8 mouse cellular contexts compared by ENCODE assay signal in genomic region chr11:40693366-40693951, GRCm38 (mm10). TPM values are rescaled to one million over a fixed set of nuclear protein-coding genes. Genes with fewer than 3 reads are reported as not detected.
DNase-seq lines count a peak whose midpoint lies in the region; ATAC-seq and TF ChIP-seq lines count a peak whose summit lies in the region.

No protein-coding gene starts in this region.

- no peak for TF ChIP-seq POLR2A in testis, adult 2 months (IDR thresholded peaks at IDR 0.05; ENCODE audit: control insufficient read depth, low read depth, low read length)

- H3K36me3 ChIP-seq in C2C12 (ENCODE audit: control insufficient read depth, insufficient read depth) = no peaks in the 10 kb centered on the region
- no peaks in the 10 kb centered on the region for H3K36me3 ChIP-seq in heart, embryonic 12.5 days
- no peaks in the 10 kb centered on the region for H3K36me3 ChIP-seq in kidney, embryonic 16.5 days (ENCODE audit: insufficient read depth, low read length)
- no peaks in the 10 kb centered on the region for H3K36me3 ChIP-seq in liver, embryonic 16.5 days (ENCODE audit: control insufficient read depth, insufficient read depth)
- no peaks in the 10 kb centered on the region for H3K36me3 ChIP-seq in neural tube, embryonic 13.5 days
- H3K36me3 ChIP-seq in testis, adult 2 months (ENCODE audit: control insufficient read depth, insufficient read depth, low read length) = no peaks in the 10 kb centered on the region

- under 1% methylated on average over 16 of the region's 16 CpGs for WGBS in heart, embryonic 12.5 days
- WGBS in kidney, embryonic 16.5 days = under 1% methylated on average over 16 of the region's 16 CpGs
- under 1% methylated on average over 16 of the region's 16 CpGs for WGBS in liver, embryonic 16.5 days (ENCODE audit: insufficient replicate concordance)
- 1% methylated on average over 16 of the region's 16 CpGs for WGBS in neural tube, embryonic 13.5 days

- H3ac ChIP-seq in C2C12 (ENCODE audit: control insufficient read depth, insufficient read length, low read depth) = peak overlapping the region; percentile 57

- no peak for TF ChIP-seq CTCF in C2C12 (IDR thresholded peaks at IDR 0.05; ENCODE audit: control insufficient read depth, insufficient read depth, insufficient read length)
- no peak for TF ChIP-seq CTCF in testis, adult 2 months (IDR thresholded peaks at IDR 0.05; ENCODE audit: control insufficient read depth, insufficient read depth, insufficient replicate concordance, low read depth, low read length)

- H3K4me3 ChIP-seq in C2C12 (ENCODE audit: insufficient read depth, poor library complexity, severe bottlenecking) = peak overlapping the region; percentile 74
- peak overlapping the region; percentile 71 for H3K4me3 ChIP-seq in heart, embryonic 12.5 days
- peak overlapping the region; percentile 76 for H3K4me3 ChIP-seq in kidney, embryonic 16.5 days (ENCODE audit: low read length)
- H3K4me3 ChIP-seq in liver, embryonic 16.5 days (ENCODE audit: low read depth, low read length) = peak overlapping the region; percentile 89
- peak overlapping the region; percentile 91 for H3K4me3 ChIP-seq in neural tube, embryonic 13.5 days
- H3K4me3 ChIP-seq in testis, adult 2 months (ENCODE audit: control insufficient read depth, low read depth, low read length) = peak overlapping the region; percentile 61

- H3K4me2 ChIP-seq in heart, embryonic 12.5 days = peak overlapping the region; percentile 97
- H3K4me2 ChIP-seq in kidney, embryonic 16.5 days (replicated peaks; ENCODE audit: low read depth, low read length) = peak overlapping the region; percentile 86
- peak overlapping the region; percentile 83 for H3K4me2 ChIP-seq in liver, embryonic 16.5 days (ENCODE audit: low read depth, low read length)
- peak overlapping the region; percentile 94 for H3K4me2 ChIP-seq in neural tube, embryonic 13.5 days

- peaks cover 48% of the 10 kb centered on the region for H3K79me2 ChIP-seq in C2C12 (ENCODE audit: control insufficient read depth, insufficient read depth)

- H3K79me3 ChIP-seq in C2C12 (ENCODE audit: low read depth) = peaks cover 36% of the 10 kb centered on the region

- H3K9ac ChIP-seq in heart, embryonic 12.5 days = peak overlapping the region; percentile 87
- H3K9ac ChIP-seq in kidney, embryonic 16.5 days (replicated peaks; ENCODE audit: low read length) = peak overlapping the region; percentile 78
- peak overlapping the region; percentile 61 for H3K9ac ChIP-seq in liver, embryonic 16.5 days (ENCODE audit: low read depth, low read length)
- H3K9ac ChIP-seq in neural tube, embryonic 13.5 days = peak overlapping the region; percentile 81

- peak overlapping the region; percentile 99 for H3K27ac ChIP-seq in heart, embryonic 12.5 days (ENCODE audit: poor library complexity, severe bottlenecking)
- peak overlapping the region; percentile 98 for H3K27ac ChIP-seq in kidney, embryonic 16.5 days (ENCODE audit: low read length)
- peak overlapping the region; percentile 92 for H3K27ac ChIP-seq in liver, embryonic 16.5 days (ENCODE audit: low read length)
- peak overlapping the region; percentile 94 for H3K27ac ChIP-seq in neural tube, embryonic 13.5 days (replicated peaks)
- peak overlapping the region; percentile 83 for H3K27ac ChIP-seq in testis, adult 2 months (ENCODE audit: control insufficient read depth, insufficient read depth, low read depth, low read length)

- no peaks in the 10 kb centered on the region for H3K9me3 ChIP-seq in heart, embryonic 12.5 days (replicated peaks)
- no peaks in the 10 kb centered on the region for H3K9me3 ChIP-seq in kidney, embryonic 16.5 days (ENCODE audit: low read length)
- no peaks in the 10 kb centered on the region for H3K9me3 ChIP-seq in liver, embryonic 16.5 days (replicated peaks; ENCODE audit: control insufficient read depth, low read length)
- H3K9me3 ChIP-seq in neural tube, embryonic 13.5 days = no peaks in the 10 kb centered on the region

- H3K27me3 ChIP-seq in C2C12 (ENCODE audit: control insufficient read depth, insufficient read depth, insufficient read length) = no peaks in the 10 kb centered on the region
- no peaks in the 10 kb centered on the region for H3K27me3 ChIP-seq in heart, embryonic 12.5 days (replicated peaks)
- no peaks in the 10 kb centered on the region for H3K27me3 ChIP-seq in kidney, embryonic 16.5 days (ENCODE audit: insufficient read depth, low read length)
- no peaks in the 10 kb centered on the region for H3K27me3 ChIP-seq in liver, embryonic 16.5 days (ENCODE audit: control insufficient read depth, insufficient read depth, low read depth, low read length)
- H3K27me3 ChIP-seq in neural tube, embryonic 13.5 days = no peaks in the 10 kb centered on the region
- H3K27me3 ChIP-seq in testis, adult 2 months (ENCODE audit: control insufficient read depth, insufficient read depth, low read length) = no peaks in the 10 kb centered on the region

- DNase-seq in brain, adult 2 months (ENCODE audit: low read depth, low spot score) = peak; percentile 68
- DNase-seq in fat pad, adult 2 months (ENCODE audit: extremely low read depth, low read depth, low spot score) = peak; percentile 92

- peaks cover 20% of the 10 kb centered on the region for H3K4me1 ChIP-seq in heart, embryonic 12.5 days (replicated peaks)
- H3K4me1 ChIP-seq in kidney, embryonic 16.5 days (ENCODE audit: insufficient read depth, low read length) = peaks cover 22% of the 10 kb centered on the region
- H3K4me1 ChIP-seq in liver, embryonic 16.5 days (ENCODE audit: control insufficient read depth, low read depth, low read length) = peaks cover 26% of the 10 kb centered on the region
- peaks cover 41% of the 10 kb centered on the region for H3K4me1 ChIP-seq in neural tube, embryonic 13.5 days (replicated peaks)
- H3K4me1 ChIP-seq in testis, adult 2 months (ENCODE audit: control insufficient read depth, insufficient read depth, low read length) = peaks cover 15% of the 10 kb centered on the region

- ATAC-seq in heart, embryonic 12.5 days (ENCODE audit: insufficient number of reproducible peaks, low FRiP score) = peak; percentile 15; the same call in 1 of the 2 replicates
- ATAC-seq in kidney, embryonic 16.5 days (ENCODE audit: low FRiP score, low TSS enrichment) = peak; percentile 57
- peak; percentile 15 for ATAC-seq in liver, embryonic 16.5 days (ENCODE audit: low read depth)
- peak; percentile 21; the same call in 1 of the 2 replicates for ATAC-seq in neural tube, embryonic 13.5 days (ENCODE audit: low read depth)

TF ChIP-seq in C2C12, 6 proteins besides CTCF, POLR2A, EP300 and RAD21:
- TF ChIP-seq USF1 (IDR thresholded peaks at IDR 0.05; ENCODE audit: low read depth) (no peak), MYOG (IDR thresholded peaks at IDR 0.05; ENCODE audit: control insufficient read depth, extremely low read depth, insufficient read length) (no peak), MYOD1 (IDR thresholded peaks at IDR 0.05; ENCODE audit: control insufficient read depth, insufficient read length, low read depth) (no peak), FOSL1 (IDR thresholded peaks at IDR 0.05; ENCODE audit: insufficient read depth, low read length, poor library complexity, severe bottlenecking) (no peak), MAX (IDR thresholded peaks at IDR 0.05) (no peak), CEBPB (IDR thresholded peaks at IDR 0.05; ENCODE audit: low read depth) (no peak)

RNA-seq across cellular contexts. Expression of gene Mat2b, which starts 1.5 kb away (rescaled TPM):
- 30.4 TPM for polyA plus RNA-seq in C2C12 (2012; fragmentation: generic; extraction: Trizol)
- 113 TPM in 2 replicates for polyA plus RNA-seq in heart, embryonic 12.5 days (2016; fragmentation: Nextera tagmentation; extraction: Ambion mirVana)
- 115 TPM in 2 replicates for polyA plus RNA-seq in kidney, embryonic 16.5 days (2015; fragmentation: Nextera tagmentation; extraction: Ambion mirVana)
- polyA plus RNA-seq in liver, embryonic 16.5 days (2015; fragmentation: Nextera tagmentation; extraction: Ambion mirVana) = 49.4 and 53.1 TPM in 2 replicates
- polyA plus RNA-seq in neural tube, embryonic 13.5 days (2015; fragmentation: Nextera tagmentation; extraction: Ambion mirVana) = 68.7 and 72.2 TPM in 2 replicates
- polyA plus RNA-seq in testis, adult 2 months (2012; rRNA removed) = 11.1 and 12.7 TPM in 2 replicates

RNA-seq across cellular contexts. Expression of gene Hmmr, which starts 39.8 kb away (rescaled TPM):
- polyA plus RNA-seq in C2C12 (2012; fragmentation: generic; extraction: Trizol) = 14.4 TPM
- polyA plus RNA-seq in heart, embryonic 12.5 days (2016; fragmentation: Nextera tagmentation; extraction: Ambion mirVana) = 56.7 and 61.9 TPM in 2 replicates
- 43.2 and 49.1 TPM in 2 replicates for polyA plus RNA-seq in kidney, embryonic 16.5 days (2015; fragmentation: Nextera tagmentation; extraction: Ambion mirVana)
- polyA plus RNA-seq in liver, embryonic 16.5 days (2015; fragmentation: Nextera tagmentation; extraction: Ambion mirVana) = 45.2 and 53.3 TPM in 2 replicates
- 7.8 and 10.1 TPM in 2 replicates for polyA plus RNA-seq in neural tube, embryonic 13.5 days (2015; fragmentation: Nextera tagmentation; extraction: Ambion mirVana)
- polyA plus RNA-seq in testis, adult 2 months (2012; rRNA removed) = 5.0 and 6.8 TPM in 2 replicates

RNA-seq across cellular contexts. Expression of gene Nudcd2, which starts 40.0 kb away (rescaled TPM):
- 64.2 TPM for polyA plus RNA-seq in C2C12 (2012; fragmentation: generic; extraction: Trizol)
- 113 and 125 TPM in 2 replicates for polyA plus RNA-seq in heart, embryonic 12.5 days (2016; fragmentation: Nextera tagmentation; extraction: Ambion mirVana)
- polyA plus RNA-seq in kidney, embryonic 16.5 days (2015; fragmentation: Nextera tagmentation; extraction: Ambion mirVana) = 161 and 170 TPM in 2 replicates
- 63.3 and 68.0 TPM in 2 replicates for polyA plus RNA-seq in liver, embryonic 16.5 days (2015; fragmentation: Nextera tagmentation; extraction: Ambion mirVana)
- polyA plus RNA-seq in neural tube, embryonic 13.5 days (2015; fragmentation: Nextera tagmentation; extraction: Ambion mirVana) = 70.9 and 81.8 TPM in 2 replicates
- polyA plus RNA-seq in testis, adult 2 months (2012; rRNA removed) = 9.7 and 15.1 TPM in 2 replicates

Comparison
In these comparisons a context has a peak if more than half of its experiments do, and no peak if none do; other contexts are left out.
1. Peak in every context shown above with its lines: DNase-seq, ATAC-seq, H3K4me3 ChIP-seq and H3K27ac ChIP-seq.